Mouse (Mus musculus) forebrain, postnatal 0 days (tissue): ENCODE results near the gene Vwa8. TPM values are rescaled to one million over a fixed set of nuclear protein-coding genes. Genes with fewer than 3 reads are reported as not detected.

Experiments used
- ATAC-seq: fragments of 200-750 bp; cut with Nextera tagmentation; 2 replicates; pipeline ENCODE4 v1.8.0; 2017; ENCODE audit warnings: mild to moderate bottlenecking, moderate library complexity
- DNase-seq: peaks from one replicate; pipeline ENCODE4 v3.0.0-alpha.2; 2015
- H3K27ac ChIP-seq: fragments of 300-500 bp; sonication (generic); 2 replicates; pipeline ENCODE4 v1.5.1; 2014; ENCODE audit warnings: low read depth, mild to moderate bottlenecking, antibody characterized with exemption, low read length, moderate library complexity, mixed read lengths
- H3K27me3 ChIP-seq: fragments of 300-500 bp; sonication (generic); 2 replicates; pipeline ENCODE4 v1.6.1; 2014; ENCODE audit warnings: mild to moderate bottlenecking, low read length, mixed read lengths; ENCODE audit not compliant: insufficient read depth
- H3K36me3 ChIP-seq: fragments of 300-500 bp; sonication (generic); 2 replicates; pipeline ENCODE4 v1.6.1; 2014; ENCODE audit warnings: mild to moderate bottlenecking, moderate library complexity; ENCODE audit not compliant: insufficient read depth
- H3K4me1 ChIP-seq: fragments of 300-500 bp; sonication (generic); 2 replicates; pipeline ENCODE4 v1.6.1; 2014; ENCODE audit warnings: antibody characterized with exemption; ENCODE audit not compliant: insufficient read depth
- H3K4me2 ChIP-seq: fragments of 300-500 bp; sonication (generic); 2 replicates; pipeline ENCODE4 v1.6.1; 2014; ENCODE audit warnings: low read depth, mild to moderate bottlenecking, moderate library complexity
- H3K4me3 ChIP-seq: fragments of 300-500 bp; sonication (generic); 2 replicates; pipeline ENCODE4 v1.5.1; 2014; ENCODE audit warnings: low read depth, low read length, mixed read lengths
- H3K9ac ChIP-seq: fragments of 300-500 bp; sonication (generic); 2 replicates; pipeline ENCODE4 v1.6.1; 2014; ENCODE audit warnings: mild to moderate bottlenecking
- H3K9me3 ChIP-seq: fragments of 300-500 bp; sonication (generic); 2 replicates; pipeline ENCODE4 v1.6.1; 2016; ENCODE audit warnings: low read length
- CTCF ChIP-seq: sonication (generic); IDR thresholded peaks from 2 replicates; pipeline ENCODE4 v1.5.1; 2016; ENCODE audit warnings: antibody characterized with exemption, control low read depth, low read depth
- WGBS: fragments of 180-500 bp; shearing (Covaris S2); extraction: QIAGEN DNeasy Blood & Tissue Kit; methylation state at CpG from one replicate; pipeline ENCODE4 v1.1.7; 2014; 5-methylcytosine and 5-hydroxymethylcytosine counted together
- polyA plus RNA-seq: library from polyadenylated mRNA; unstranded; fragments of >200 nt; fragmentation: Nextera tagmentation; extraction: Ambion mirVana; gene quantifications from 2 replicates; pipeline ENCODE4 v1.2.1, GENCODE M21; 2015
- total RNA-seq: library from RNA; depleted of rRNA; stranded (reverse); fragments of >200 nt; gene quantifications from 2 replicates; pipeline ENCODE4 v1.2.3, GENCODE M21; 2014

Vwa8 gene
- total and polyA plus RNA-seq, 2 experiments from 2014 or later: 5.1 to 13.9 TPM

DNA sequence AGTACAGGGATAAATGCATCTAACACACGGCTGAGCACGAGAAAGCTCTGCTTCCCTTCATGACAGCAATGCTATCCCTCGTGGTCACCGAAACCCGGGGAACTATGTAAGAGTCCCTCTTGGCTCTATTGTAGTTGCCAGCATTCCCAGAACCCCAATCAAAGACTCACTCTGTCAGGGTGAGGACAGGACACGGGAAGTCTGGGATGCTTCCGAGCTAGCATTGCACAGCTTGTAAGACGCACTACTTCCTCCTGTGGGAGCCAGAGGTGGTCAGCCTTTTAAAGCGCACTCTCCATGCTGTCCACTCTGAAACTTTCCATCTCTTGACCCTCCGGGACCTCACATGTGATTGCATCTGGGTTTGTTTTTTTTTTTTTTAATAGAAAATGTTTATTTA, 335.2 kb downstream of the Vwa8 start:
- Histone ChIP-seq H3K27ac (no peak overlapping the region), H3K4me2 (no peak overlapping the region), H3K27me3 (no peaks in the 10 kb centered on the region), H3K36me3 (no peaks in the 10 kb centered on the region), H3K4me3 (no peak overlapping the region), H3K9ac (no peak overlapping the region), H3K4me1 (no peaks in the 10 kb centered on the region; the same call in 1 of the 2 replicates), H3K9me3 (no peaks in the 10 kb centered on the region)
- WGBS: 84% methylated on average over 10 of the region's 10 CpGs
- no peak for ATAC-seq
- no peak for DNase-seq
- TF ChIP-seq CTCF: no peak

- Histone ChIP-seq H3K27ac (no peak overlapping the region), H3K4me1 (no peaks in the 10 kb centered on the region; the same call in 1 of the 2 replicates), H3K9me3 (no peaks in the 10 kb centered on the region), H3K27me3 (no peaks in the 10 kb centered on the region), H3K9ac (no peak overlapping the region), H3K4me2 (no peak overlapping the region), H3K36me3 (no peaks in the 10 kb centered on the region), H3K4me3 (no peak overlapping the region)
- TF ChIP-seq CTCF: no peak
- ATAC-seq: peak; percentile 76
- DNase-seq: no peak
- WGBS: 51% methylated on average over 11 of the region's 11 CpGs
Observed at GRCm38 (mm10) chr14:79185018-79185685, 336.3 kb downstream of the Vwa8 start.

DNA sequence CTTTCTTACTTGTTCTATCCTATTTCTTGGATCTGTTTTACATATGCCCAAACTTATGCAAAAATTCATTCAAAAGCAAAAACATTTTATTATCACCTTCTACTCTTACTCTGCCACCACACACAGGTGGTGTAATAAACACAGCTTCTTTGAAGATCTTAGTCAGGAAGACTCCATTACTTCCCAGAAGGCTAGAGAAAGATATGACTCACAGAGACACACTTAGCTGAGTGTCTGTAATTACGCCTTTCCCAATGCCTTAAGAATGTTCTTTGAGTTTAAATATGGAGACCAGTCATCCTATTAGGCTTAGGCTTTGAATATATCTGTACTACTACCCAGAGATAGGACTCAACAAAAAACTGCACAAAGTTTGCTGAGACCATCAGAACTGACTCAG, 338.1 kb downstream of the Vwa8 start:
- no peak for ATAC-seq
- WGBS: 94% methylated on average over 1 of the region's 1 CpGs
- H3K4me3 ChIP-seq: no peak overlapping the region

DNA sequence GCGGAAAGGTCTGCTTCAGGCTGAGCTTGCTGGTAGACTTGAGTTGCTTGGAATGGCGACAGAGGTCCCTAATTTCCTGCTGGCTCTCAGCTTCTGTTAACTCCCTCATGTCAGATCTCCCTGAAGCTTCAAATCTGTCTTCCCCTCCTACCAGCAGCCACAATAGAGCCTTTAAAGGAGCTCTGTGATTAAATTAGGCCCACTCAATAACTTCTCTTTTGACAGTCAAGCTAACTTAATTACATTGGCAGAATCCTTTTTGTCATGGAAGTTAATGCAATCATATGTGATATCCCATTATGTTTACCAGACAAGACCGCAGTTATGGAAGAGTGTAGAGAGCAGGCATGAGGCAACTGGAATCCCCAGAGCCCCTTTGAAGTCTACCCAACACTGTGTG, 347.9 kb downstream of the Vwa8 start:
- H3K36me3 ChIP-seq: no peaks in the 10 kb centered on the region
- H3K9me3 ChIP-seq: no peaks in the 10 kb centered on the region
- H3K27me3 ChIP-seq: no peaks in the 10 kb centered on the region
- no peak overlapping the region for H3K9ac ChIP-seq
- no peak overlapping the region for H3K4me3 ChIP-seq
- TF ChIP-seq CTCF: no peak
- ATAC-seq (no peak), DNase-seq (no peak)
- H3K27ac ChIP-seq: no peak overlapping the region
- no peak overlapping the region for H3K4me2 ChIP-seq
- H3K4me1 ChIP-seq: peaks cover 18% of the 10 kb centered on the region; the same call in 1 of the 2 replicates
- WGBS: 30% methylated on average over 3 of the region's 3 CpGs

More for the DNA sequence above, 338.1 kb downstream of the Vwa8 start:
- Histone ChIP-seq H3K9ac (no peak overlapping the region), H3K27me3 (no peaks in the 10 kb centered on the region), H3K36me3 (no peaks in the 10 kb centered on the region), H3K27ac (no peak overlapping the region), H3K4me2 (no peak overlapping the region), H3K4me1 (no peaks in the 10 kb centered on the region; the same call in 1 of the 2 replicates), H3K9me3 (no peaks in the 10 kb centered on the region)
- no peak for DNase-seq
- no peak for TF ChIP-seq CTCF

GRCm38 (mm10) chr14:79198066-79198465, 349.2 kb downstream of the Vwa8 start:
- H3K4me3 ChIP-seq: no peak overlapping the region
- ATAC-seq: no peak

GRCm38 (mm10) chr14:79200133-79200891, 351.5 kb downstream of the Vwa8 start:
- DNase-seq: peak; percentile 75
- Histone ChIP-seq H3K9ac (no peak overlapping the region), H3K4me3 (no peak overlapping the region), H3K9me3 (no peaks in the 10 kb centered on the region), H3K27me3 (no peaks in the 10 kb centered on the region), H3K4me1 (peaks cover 24% of the 10 kb centered on the region), H3K27ac (peak overlapping the region; percentile 66), H3K4me2 (no peak overlapping the region), H3K36me3 (no peaks in the 10 kb centered on the region)
- 26% methylated on average over 9 of the region's 9 CpGs for WGBS
- ATAC-seq: peak; percentile 83
- TF ChIP-seq CTCF: peak; percentile 42

More at GRCm38 (mm10) chr14:79198066-79198465, 349.2 kb downstream of the Vwa8 start:
- H3K27ac ChIP-seq: no peak overlapping the region
- H3K9ac ChIP-seq: no peak overlapping the region
- no peak for TF ChIP-seq CTCF
- no peaks in the 10 kb centered on the region for H3K9me3 ChIP-seq
- H3K4me2 ChIP-seq: no peak overlapping the region
- H3K36me3 ChIP-seq: no peaks in the 10 kb centered on the region
- DNase-seq: no peak
- peaks cover 19% of the 10 kb centered on the region; the same call in 1 of the 2 replicates for H3K4me1 ChIP-seq
- 92% methylated on average over 15 of the region's 15 CpGs for WGBS
- no peaks in the 10 kb centered on the region for H3K27me3 ChIP-seq

- H3K4me1 ChIP-seq: peaks cover 24% of the 10 kb centered on the region
- peak; percentile 23 for ATAC-seq
- H3K9ac ChIP-seq: no peak overlapping the region
- no peak overlapping the region for H3K4me2 ChIP-seq
- peak; percentile 59 for DNase-seq
- no peaks in the 10 kb centered on the region for H3K9me3 ChIP-seq
- WGBS: 37% methylated on average over 9 of the region's 9 CpGs
- H3K36me3 ChIP-seq: no peaks in the 10 kb centered on the region
- no peak for TF ChIP-seq CTCF
- H3K27ac ChIP-seq: peak overlapping the region; percentile 66
- H3K27me3 ChIP-seq: no peaks in the 10 kb centered on the region
- no peak overlapping the region for H3K4me3 ChIP-seq
Observed at GRCm38 (mm10) chr14:79200892-79201285, 352.0 kb downstream of the Vwa8 start.
